Mouse (Mus musculus) 3T3-L1 (cell line): ENCODE measurements around the gene Arhgap11a.

Experiments
- DNase-seq: peaks from one replicate; pipeline ENCODE4 v3.0.0-alpha.2; 2015; ENCODE audit warnings: low read depth, low spot score

Gene Arhgap11a

DNA sequence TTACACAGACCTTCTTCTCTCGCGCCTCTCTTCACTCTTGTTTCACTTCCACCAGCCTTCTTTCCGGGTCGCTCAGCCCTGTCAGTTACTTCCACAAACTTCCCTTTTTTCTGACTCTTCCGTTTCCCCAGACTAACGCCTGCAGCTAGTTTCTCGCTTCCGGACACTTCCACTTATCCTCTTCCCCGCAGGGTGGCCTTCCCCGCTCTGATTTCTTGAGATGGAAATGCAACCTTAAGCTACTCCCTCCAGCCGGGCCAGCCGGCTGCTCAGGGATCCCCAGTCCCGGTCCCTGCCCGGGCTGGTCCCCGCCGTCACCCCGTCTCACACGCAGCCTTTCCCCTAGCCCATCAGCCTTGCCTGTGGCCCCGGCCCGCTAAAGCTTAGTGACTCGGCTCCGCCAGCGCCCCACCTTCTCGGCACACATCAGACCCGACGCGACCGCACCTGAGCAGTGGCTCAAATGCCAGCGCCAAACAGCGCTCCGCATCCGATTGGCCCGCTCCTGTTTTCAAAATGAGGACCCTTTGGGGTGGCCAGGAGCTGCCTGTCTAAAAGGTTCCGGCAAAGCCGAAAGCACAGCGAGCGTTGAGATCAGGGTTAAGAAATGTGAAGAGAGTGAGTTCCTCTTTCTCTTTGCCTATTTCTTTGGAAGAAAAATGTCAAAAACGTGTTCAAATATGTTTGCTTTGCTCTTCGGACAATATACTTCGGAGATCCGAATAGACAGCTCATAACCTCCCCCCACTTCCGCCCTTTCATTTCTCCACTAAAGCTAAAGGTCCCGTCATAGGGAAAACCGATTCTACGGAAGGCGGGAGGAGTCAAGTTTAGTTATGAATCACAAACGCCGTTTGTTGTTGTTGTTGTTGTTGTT, at the start of gene Arhgap11a:
Gene Arhgap11a (minus strand): TSS at position 417 of the 877 bp plus-strand sequence.
- peak; percentile 99 for DNase-seq

DNA sequence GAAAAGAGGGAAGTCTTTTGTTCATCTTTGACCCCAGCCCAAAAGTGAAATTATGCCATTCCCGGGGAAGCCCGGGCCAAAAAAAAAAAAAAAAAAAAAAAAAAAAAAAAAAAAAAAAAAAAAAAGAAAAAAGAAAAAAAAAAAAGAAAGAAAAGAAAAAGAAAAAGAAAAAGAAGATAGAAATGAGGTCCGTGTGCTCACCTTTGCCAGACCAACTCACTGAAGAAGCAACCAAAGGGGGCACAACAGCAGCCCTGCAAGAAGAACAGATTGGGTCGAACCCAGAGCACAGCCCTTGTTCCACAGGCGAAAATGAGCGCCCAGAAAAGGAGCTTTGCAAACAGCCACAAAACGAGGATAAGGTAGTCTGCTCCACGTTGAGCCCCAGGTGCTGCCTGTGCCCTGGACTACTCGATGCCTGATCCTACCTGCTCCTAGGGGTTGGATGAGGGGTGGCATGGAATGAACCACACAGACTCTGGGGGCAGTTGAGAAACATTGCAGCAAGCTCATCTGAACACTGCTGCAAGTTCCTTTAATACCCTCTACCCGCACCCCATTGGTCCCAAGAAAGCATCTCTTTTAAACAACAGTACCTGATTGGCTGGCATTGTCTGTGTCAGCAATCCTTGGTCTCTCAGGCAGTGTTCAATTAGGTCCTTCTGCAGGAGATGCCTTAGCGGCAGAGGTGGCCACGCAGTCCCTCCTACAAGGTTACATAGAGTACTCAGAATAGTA, 45.1 kb upstream of the Arhgap11a start:
- DNase-seq = no peak

DNA sequence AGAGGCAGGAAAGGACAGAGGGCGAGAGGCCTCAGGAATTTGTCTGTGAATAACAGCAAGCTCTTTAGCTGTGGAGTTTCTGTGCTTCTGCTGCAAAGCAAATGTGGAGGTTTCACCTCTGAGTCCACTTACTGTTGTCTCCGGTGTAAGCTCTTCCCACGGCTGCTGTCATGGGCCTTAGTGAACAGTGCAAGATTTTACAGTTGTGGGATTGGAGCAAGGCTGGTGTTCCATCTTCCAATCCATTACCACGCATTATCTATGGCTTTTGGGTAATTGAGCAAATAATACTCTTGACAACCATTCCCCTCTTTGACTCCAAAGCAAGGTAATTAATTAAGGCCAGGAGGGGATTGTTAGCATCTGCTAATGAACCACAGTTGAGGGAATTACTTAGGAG, 38.7 kb upstream of the Arhgap11a start:
- no peak for DNase-seq

DNA sequence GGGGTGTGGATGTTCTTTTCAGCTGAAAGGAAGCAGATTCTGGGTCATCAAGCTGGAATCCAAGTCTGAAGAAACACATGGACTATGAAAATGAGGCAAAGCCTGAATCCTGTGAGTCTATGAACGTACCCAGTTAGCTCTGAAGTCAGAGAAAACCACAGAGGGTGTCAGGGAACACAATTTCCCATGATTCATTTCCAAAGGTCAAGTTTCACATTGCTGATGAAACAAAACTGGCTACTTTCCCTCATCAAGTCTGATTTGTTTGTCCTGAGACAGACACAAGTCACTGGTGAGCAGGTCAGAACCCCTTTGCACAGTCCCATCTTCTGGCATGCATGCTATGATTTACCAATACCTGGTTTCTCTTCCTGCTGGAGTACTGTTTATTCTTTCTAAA, 37.6 kb upstream of the Arhgap11a start:
- peak; percentile 54 for DNase-seq

DNA sequence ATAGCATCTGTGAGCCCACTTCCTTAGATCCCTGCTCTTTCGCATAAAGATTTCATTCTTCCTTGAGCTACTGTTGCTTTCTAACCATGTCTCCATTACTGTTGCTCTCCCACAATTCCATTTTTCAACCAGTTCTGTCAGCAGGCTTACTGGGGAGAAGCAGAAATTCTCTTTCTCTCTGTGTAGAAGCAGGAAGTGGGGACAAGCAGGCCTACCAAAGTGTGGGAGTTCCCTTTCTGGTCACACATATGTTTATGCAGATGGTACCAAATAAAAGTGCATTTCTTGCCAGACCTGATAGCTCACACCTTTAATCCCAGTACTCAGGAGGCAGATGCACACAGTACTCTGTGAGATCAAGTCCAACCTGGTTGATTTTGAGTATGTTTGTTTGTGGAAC, 21.7 kb upstream of the Arhgap11a start:
- no peak for DNase-seq

DNA sequence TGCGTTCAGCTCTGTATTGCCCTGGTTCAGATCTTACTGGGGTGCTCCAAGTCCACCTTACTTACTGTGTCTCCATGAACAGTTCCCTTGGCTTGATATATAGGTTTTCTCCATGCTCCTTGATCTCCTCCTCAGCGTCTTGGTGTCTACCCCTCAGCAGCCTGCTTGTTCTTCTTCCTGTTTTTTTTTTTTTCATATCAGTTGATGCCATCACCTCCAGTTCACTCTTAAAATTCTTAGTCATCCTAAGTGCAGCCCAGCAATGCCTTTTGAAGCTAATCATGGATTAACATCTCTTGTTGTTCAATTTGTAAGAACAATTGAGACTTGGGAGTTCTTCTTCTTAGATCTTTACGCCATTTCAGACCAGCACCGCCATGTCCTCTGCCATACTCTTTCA, 19.9 kb upstream of the Arhgap11a start:
- no peak for DNase-seq

DNA sequence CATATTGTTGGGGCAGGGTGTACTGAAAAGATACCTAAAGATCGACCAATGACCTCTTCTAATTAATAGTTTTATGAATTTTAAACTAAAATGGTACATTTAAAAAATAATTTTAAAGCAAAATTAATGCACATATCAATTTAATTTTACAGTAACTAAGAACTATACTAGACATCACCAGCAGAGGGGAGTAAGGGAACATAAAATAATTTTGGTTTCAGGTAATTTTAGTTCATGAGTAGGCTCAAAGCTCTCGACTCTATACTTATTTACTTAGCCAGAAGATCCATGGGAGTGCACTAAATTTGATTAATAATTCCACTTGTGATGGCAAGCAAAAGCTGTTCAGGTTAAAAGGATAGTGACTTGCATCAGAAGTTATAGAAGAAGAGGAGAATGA, 17.7 kb upstream of the Arhgap11a start:
- peak; percentile 69 for DNase-seq

DNA sequence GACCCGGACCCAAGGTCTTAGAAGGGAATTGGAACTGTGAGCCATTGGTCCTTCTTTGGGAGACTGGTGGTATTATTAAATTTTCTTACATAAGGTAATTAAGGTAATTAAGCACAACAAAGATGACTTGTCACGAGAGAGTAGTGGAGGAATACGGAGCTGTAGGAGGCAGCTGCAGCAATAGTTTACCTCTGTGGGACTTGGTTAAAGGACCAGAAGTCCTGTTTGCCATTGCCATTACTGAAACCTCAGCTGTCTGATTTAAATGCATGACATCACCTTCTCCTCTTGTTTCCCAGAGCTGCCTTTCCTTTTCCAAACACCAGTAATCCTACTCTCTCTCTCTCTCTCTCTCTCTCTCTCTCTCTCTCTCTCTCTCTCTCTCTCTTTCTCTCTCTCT, 680 bp upstream of the Arhgap11a start:
- DNase-seq = peak; percentile 75

DNA sequence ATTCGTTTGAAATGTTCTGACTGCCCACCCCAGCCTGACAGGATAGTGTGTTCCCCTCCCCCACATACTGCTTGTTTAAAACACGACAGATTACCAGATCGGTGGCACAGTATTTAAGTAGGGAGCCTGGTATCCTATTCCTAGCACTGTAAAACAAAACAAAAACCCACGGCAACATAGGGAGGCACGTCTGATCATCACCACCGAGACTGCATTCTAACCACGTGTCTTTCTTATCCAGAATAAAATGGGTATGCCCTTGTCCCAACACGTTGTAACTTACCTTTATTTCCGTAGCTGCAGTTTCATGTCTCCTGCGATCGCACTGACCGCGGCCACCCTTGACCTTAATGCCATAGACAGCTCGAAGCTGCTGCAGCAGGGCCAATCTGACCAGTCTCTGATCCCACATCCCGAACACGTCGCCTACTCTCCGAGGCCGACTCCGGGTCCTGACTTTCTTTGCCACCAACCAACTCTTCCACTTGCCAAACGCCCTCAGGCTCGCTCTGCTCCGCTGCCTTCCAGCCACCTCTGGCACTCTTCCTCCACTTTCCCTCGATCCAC, 700 bp downstream of the Arhgap11a start:
- DNase-seq = peak; percentile 31

DNA sequence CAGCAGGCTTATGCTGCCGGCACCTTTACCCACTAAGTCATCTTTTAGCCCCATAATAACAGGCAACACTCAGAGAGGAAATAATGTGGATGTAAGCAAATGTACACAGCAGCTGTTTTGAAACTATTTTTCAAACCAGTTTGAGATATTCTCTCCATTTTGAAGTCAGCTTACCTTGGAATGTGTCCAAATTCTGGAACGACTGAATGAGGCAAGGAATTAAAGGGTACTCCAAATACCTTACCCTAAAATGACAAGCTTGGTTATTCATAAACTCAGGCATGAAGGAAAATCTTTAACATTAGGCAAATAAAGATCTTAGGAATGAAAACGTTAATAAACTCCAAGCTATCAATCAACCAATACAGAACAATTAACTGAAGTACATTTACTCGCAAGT, 3.4 kb downstream of the Arhgap11a start:
- no peak for DNase-seq

DNA sequence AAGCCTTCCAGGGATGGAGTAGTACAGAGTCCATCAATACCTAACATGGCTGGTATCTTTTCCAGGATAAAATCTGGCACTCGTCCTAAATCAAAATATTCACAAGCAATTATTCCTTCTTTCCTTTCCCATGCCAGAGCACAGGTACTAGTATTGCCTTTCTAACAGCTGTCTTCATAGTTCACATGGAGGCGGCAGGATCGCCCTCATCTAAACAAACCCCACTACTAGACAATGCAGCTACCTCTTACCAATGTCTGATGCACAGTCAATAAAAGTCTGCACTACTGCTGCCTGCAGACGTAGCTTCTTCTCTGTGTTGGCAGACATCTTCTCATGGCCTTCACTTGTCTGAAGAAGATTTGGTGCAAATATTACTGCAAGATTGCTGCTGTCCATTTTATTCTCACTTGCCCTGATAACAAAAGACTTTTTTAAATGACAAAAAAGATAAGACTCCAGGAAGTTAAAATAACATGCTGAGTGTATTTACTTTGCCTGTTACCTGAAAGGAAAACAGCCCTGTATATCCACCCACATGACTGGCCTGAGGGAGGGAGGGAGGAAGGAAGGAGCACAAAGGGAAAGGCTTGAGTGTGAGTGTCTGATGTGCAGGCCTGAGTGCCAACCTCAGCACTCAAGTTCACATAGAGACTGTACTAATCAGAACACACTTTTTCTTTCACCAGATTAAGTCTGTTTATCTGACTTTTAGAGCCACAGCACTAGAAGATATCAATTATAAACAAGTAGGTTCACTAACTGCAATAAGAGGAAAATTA, 6.6 kb downstream of the Arhgap11a start:
- no peak for DNase-seq

DNA sequence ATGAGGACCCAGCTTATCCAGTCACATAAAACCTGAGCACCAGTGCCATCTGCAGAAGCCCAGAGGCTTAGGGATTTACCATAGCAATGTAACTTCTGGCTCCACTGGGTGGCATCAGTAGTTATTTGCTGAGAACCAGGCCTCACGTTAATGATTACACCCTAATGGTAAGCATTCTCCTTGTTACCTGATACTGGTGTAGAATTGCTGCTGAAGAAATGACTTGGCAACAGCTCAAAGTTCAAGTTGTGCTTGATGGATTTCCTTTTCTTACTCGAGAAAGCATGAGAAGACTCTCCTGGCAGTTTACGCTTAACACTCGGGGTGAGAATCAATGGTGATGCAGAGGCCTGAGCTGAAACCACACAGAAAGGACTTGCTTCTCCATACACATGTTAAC, 9.0 kb downstream of the Arhgap11a start:
- DNase-seq = no peak

DNA sequence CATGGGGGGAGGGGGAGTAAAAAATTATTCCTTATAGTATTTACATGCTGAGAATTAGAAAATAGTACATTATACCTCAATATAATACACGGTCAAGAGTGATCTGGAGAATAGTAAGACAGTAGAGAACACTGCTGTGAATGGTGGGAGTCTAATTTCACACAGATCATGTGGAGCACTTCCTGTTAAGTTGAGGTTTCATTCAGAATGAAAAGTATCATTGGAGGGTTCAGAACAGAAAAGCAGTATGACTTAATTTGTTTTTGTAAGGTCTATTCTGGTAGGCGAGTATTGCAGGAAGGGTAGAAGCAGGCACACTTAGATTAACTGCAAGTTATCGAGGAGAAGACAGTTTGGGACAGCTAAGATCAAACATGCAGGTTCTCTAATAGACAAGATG, 13.2 kb downstream of the Arhgap11a start:
- DNase-seq = no peak

DNA sequence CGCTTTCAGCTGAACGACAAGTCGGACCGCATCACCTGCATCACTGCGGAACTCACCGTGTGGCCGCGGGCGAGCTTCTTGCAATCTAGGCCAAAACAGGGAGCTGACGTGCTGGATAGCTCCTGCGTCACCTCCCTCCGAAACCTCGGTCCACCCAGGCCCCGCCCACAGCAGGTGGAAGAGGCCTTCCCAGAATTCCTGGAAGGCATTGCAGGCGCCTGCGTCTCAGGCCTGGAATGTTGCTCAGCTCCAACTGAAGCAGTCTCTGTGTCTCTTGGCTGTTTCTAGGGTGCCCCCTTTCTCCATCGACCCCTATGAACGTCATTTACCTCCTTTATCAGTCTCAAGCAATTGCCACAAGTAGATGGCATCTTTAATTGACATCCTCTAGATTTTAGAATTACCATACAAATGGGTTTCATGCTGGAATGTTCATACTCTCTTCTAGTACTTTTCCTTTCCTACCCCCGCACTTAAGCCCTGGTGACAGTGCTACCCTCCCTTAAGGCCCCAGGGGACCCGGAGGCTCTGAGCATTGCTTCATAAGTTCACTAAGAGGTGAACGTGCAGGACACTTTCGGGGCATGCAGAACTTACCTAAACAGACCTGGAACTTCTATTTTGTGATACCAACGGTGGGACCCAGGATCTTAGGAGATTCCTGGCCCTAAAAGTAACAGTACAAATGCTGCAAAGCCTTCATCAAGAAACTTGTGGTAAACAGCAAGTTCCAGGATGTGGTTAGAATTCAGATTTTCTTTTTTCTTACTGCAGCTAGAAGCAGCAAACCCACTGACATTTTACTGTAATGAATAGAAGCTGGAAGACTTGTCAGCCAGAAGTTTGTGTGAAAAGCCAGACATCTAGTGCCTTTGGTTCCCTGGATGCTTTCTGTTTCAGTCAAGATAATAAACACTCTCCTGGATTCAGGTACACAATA, 19.2 kb downstream of the Arhgap11a start, which contains the start of gene Scg5:
Gene Scg5 (minus strand): TSS at position 179 of the 940 bp plus-strand sequence.
- DNase-seq = no peak

DNA sequence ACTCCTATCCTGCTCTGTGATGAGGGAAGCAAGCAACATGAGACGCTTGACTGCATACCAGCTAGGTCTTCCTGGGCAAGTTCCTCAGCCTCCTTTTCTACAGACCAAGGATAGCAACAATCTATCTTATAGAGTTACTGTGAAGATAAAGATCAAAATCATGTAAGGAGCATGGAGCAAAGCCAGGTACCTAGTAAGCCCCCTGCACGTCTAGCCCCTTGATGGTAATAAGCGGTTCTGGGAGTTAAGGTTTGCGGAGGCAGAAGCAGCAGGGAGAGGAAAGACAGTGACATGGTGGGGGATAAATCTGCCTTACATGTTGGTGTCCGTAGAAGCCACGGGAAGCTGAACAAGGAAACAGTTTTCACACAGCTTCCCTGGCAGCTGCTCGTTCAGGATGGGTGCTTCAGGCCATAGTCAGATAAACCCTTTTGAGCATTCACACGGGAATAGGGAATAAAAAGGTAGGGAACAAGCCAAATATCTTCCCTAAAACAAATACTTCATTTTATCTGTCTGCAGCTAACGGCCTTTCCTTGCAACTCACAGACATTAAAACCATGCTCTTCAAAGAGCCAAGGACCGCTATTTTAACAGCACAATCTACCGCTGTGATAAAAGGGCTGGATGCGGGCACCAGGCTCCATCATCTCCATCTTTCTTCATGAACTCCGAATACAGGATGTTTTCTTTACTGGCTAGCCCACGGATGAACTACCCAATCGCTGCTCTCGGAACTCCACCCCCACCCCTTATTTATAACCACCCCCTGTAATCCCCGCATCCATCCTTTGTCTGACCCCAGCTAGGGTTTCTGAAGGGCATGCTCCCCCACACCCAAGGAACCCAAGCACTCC, 20.1 kb downstream of the Arhgap11a start:
- DNase-seq = no peak

DNA sequence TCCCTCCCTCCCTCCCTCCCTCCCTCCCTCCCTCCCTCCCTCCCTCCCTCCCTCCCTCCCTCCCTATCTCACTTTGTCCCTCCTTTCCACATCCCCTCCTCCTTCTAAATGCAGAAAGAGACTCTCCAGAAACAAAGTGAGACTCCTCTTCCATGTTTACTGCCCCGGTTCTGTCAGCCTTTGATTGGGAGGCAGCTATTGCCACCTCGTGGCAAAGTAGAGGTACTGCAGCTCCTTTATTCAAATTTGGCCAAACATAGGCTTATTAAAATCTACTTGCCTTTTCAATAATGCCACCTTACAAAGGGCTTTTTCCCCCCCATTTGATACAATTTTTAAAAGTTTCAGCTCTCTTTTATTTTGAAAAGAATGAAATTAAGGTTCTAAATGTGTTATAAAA, 24.6 kb downstream of the Arhgap11a start:
- peak; percentile 77 for DNase-seq

DNA sequence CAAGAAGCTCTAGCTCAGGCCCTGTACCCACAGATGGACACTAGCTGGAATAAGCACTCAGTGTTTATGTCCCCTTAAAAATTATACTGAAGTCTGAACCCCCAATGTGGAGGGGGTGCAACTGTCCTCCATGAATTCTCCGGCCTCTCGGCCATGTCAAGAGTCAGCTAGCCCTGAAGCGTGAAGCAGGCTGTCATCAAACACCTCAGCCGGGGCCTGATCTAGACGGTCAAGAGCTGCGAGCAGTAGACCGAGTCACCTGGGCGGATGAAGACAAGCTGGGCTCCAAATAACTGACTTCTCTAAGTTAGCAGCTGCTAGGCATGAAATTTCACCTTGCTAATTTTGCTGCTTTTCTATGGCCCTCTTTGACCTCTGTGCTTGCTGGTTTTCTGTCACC, 26.1 kb downstream of the Arhgap11a start:
- no peak for DNase-seq

DNA sequence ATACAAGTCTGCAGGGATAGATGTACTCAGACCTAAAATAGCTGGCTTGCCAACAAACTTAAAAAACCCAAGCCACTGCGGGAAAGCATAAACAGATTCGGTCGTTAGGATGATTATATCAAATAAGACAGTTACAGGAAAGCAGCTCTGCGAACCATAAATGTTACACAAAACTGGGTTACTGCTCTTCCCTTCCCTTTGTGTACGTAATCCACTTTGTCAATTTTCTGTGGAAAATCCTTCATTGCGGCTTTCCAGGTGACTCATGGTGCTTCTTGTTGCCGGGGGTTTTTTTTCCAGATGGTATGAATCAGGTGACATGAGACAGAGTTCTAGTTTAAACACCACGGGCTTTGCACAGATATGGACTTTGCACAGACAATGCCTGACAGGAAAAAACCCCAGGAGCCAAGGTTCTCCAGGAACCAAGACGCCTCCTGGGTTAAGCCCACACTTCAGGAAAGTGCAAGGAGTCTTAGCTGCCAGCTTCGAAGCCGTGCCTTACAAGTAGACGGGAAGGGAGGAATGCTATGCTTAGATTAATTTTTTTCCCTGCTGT, 27.2 kb downstream of the Arhgap11a start:
- DNase-seq = peak; percentile 73

DNA sequence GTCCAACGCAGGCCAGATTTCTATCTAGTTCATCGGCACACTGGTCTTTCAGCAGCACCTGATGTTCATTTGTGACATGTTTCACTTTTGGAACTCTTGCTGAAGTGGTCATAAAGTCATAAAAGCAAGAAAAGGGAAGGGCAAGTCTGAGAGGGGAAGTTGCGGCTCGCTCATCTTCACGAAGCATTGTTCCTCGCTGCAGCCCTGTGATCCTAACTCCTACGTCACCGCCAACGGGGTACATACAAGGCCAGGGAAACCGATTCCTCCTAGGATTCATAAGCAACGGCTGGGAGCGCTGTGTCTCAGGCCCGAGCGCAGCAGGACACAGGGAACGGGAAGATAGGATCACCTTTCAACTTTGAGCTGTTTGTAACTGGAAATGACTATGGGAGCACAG, 28.3 kb downstream of the Arhgap11a start:
- no peak for DNase-seq
